Mouse (Mus musculus): ENCODE measurements around the gene Fgfr2. TPM values are rescaled to one million over a fixed set of nuclear protein-coding genes. Genes with fewer than 3 reads are reported as not detected.

The Fgfr2 gene
- polyA plus RNA-seq, 1 experiment from 2014 or later = 92.5 TPM

- H3K36me3 ChIP-seq = no peaks in the 10 kb centered on the region
- no peaks in the 10 kb centered on the region for H3K9me3 ChIP-seq
- H3K4me1 ChIP-seq (replicated peaks) = peaks cover 10% of the 10 kb centered on the region
- H3K27ac ChIP-seq = no peak overlapping the region
- no peak for DNase-seq (ENCODE audit: low spot score)
- no peaks in the 10 kb centered on the region for H3K27me3 ChIP-seq (ENCODE audit: insufficient read depth, poor library complexity, severe bottlenecking)
- H3K4me3 ChIP-seq = no peak overlapping the region
- WGBS = 72% methylated on average over 8 of the region's 8 CpGs
These were observed 2532.2 kb downstream of the Fgfr2 start for GRCm38 (mm10) chr7:130590845-130591437.

GRCm38 (mm10) chr7:130590081-130590828 lies 2532.9 kb downstream of the Fgfr2 start:
- no peak overlapping the region for H3K4me3 ChIP-seq
- no peaks in the 10 kb centered on the region for H3K36me3 ChIP-seq
- H3K4me1 ChIP-seq (replicated peaks) = peaks cover 10% of the 10 kb centered on the region
- 63% methylated on average over 13 of the region's 13 CpGs for WGBS
- no peaks in the 10 kb centered on the region for H3K9me3 ChIP-seq
- no peaks in the 10 kb centered on the region for H3K27me3 ChIP-seq (ENCODE audit: insufficient read depth, poor library complexity, severe bottlenecking)
- H3K27ac ChIP-seq = peak overlapping the region; percentile 14; the same call in 1 of the 2 replicates
- DNase-seq (ENCODE audit: low spot score) = no peak

GRCm38 (mm10) chr7:130586521-130587072 lies 2536.6 kb downstream of the Fgfr2 start:
- no peaks in the 10 kb centered on the region for H3K9me3 ChIP-seq
- no peak overlapping the region for H3K27ac ChIP-seq
- H3K36me3 ChIP-seq = no peaks in the 10 kb centered on the region
- 92% methylated on average over 2 of the region's 2 CpGs for WGBS
- no peak for DNase-seq (ENCODE audit: low spot score)
- H3K27me3 ChIP-seq (ENCODE audit: insufficient read depth, poor library complexity, severe bottlenecking) = no peaks in the 10 kb centered on the region
- peaks cover 7% of the 10 kb centered on the region; the same call in 1 of the 2 replicates for H3K4me1 ChIP-seq (replicated peaks)
- H3K4me3 ChIP-seq = no peak overlapping the region

- 91% methylated on average over 5 of the region's 5 CpGs for WGBS
These were observed 2544.5 kb downstream of the Fgfr2 start for GRCm38 (mm10) chr7:130578607-130579006.

GRCm38 (mm10) chr7:130578066-130578465 lies 2545.1 kb downstream of the Fgfr2 start:
- DNase-seq (ENCODE audit: low spot score) = no peak
- no peaks in the 10 kb centered on the region for H3K36me3 ChIP-seq
- no peak overlapping the region for H3K27ac ChIP-seq
- H3K9me3 ChIP-seq = no peaks in the 10 kb centered on the region
- 95% methylated on average over 2 of the region's 2 CpGs for WGBS
- H3K4me3 ChIP-seq = no peak overlapping the region
- peaks cover 13% of the 10 kb centered on the region for H3K4me1 ChIP-seq (replicated peaks)
- H3K27me3 ChIP-seq (ENCODE audit: insufficient read depth, poor library complexity, severe bottlenecking) = peaks cover 4% of the 10 kb centered on the region; the same call in 1 of the 2 replicates

More at GRCm38 (mm10) chr7:130578607-130579006, 2544.5 kb downstream of the Fgfr2 start:
- H3K9me3 ChIP-seq = no peaks in the 10 kb centered on the region
- no peaks in the 10 kb centered on the region for H3K36me3 ChIP-seq
- peaks cover 4% of the 10 kb centered on the region; the same call in 1 of the 2 replicates for H3K27me3 ChIP-seq (ENCODE audit: insufficient read depth, poor library complexity, severe bottlenecking)
- no peak overlapping the region for H3K4me3 ChIP-seq
- H3K4me1 ChIP-seq (replicated peaks) = peaks cover 13% of the 10 kb centered on the region
- no peak for DNase-seq (ENCODE audit: low spot score)
- H3K27ac ChIP-seq = no peak overlapping the region

- H3K27me3 ChIP-seq (ENCODE audit: insufficient read depth, poor library complexity, severe bottlenecking) = peaks cover 4% of the 10 kb centered on the region; the same call in 1 of the 2 replicates
- H3K27ac ChIP-seq = no peak within 1 kb of the TSS
- 50% methylated on average over 15 of the region's 15 CpGs for WGBS
- no peaks in the 10 kb centered on the region for H3K36me3 ChIP-seq
- H3K9me3 ChIP-seq = no peaks in the 10 kb centered on the region
- peaks cover 13% of the 10 kb centered on the region for H3K4me1 ChIP-seq (replicated peaks)
- peak within 1 kb of the TSS; percentile 18; the same call in 1 of the 2 replicates for H3K4me3 ChIP-seq
- no peak for DNase-seq (ENCODE audit: low spot score)
These were observed 2545.7 kb downstream of the Fgfr2 start, which contains the start of gene Tacc2 for GRCm38 (mm10) chr7:130577388-130578003. Tacc2 (plus strand) TSS chr7:130577438.

- peaks cover 4% of the 10 kb centered on the region; the same call in 1 of the 2 replicates for H3K27me3 ChIP-seq (ENCODE audit: insufficient read depth, poor library complexity, severe bottlenecking)
- 36% methylated on average over 10 of the region's 10 CpGs for WGBS
- no peak overlapping the region for H3K27ac ChIP-seq
- DNase-seq (ENCODE audit: low spot score) = no peak
- peak overlapping the region; percentile 18; the same call in 1 of the 2 replicates for H3K4me3 ChIP-seq
- H3K4me1 ChIP-seq (replicated peaks) = peaks cover 13% of the 10 kb centered on the region
- no peaks in the 10 kb centered on the region for H3K36me3 ChIP-seq
- no peaks in the 10 kb centered on the region for H3K9me3 ChIP-seq
These were observed 2546.2 kb downstream of the Fgfr2 start for GRCm38 (mm10) chr7:130576981-130577380.

- no peak for DNase-seq (ENCODE audit: low spot score)
These were observed 2548.7 kb downstream of the Fgfr2 start for GRCm38 (mm10) chr7:130574211-130574991.

GRCm38 (mm10) chr7:130573746-130574145 lies 2549.4 kb downstream of the Fgfr2 start:
- Histone ChIP-seq H3K9me3 (no peaks in the 10 kb centered on the region), H3K4me3 (no peak overlapping the region), H3K4me1 (replicated peaks) (peaks cover 30% of the 10 kb centered on the region), H3K27me3 (ENCODE audit: insufficient read depth, poor library complexity, severe bottlenecking) (peaks cover 4% of the 10 kb centered on the region; the same call in 1 of the 2 replicates), H3K27ac (no peak overlapping the region), H3K36me3 (no peaks in the 10 kb centered on the region)
- 96% methylated on average over 10 of the region's 10 CpGs for WGBS
- DNase-seq (ENCODE audit: low spot score) = no peak

More at GRCm38 (mm10) chr7:130574211-130574991, 2548.7 kb downstream of the Fgfr2 start:
- Histone ChIP-seq H3K9me3 (no peaks in the 10 kb centered on the region), H3K27ac (no peak overlapping the region), H3K4me3 (no peak overlapping the region), H3K27me3 (ENCODE audit: insufficient read depth, poor library complexity, severe bottlenecking) (peaks cover 4% of the 10 kb centered on the region; the same call in 1 of the 2 replicates), H3K4me1 (replicated peaks) (peaks cover 24% of the 10 kb centered on the region), H3K36me3 (no peaks in the 10 kb centered on the region)
- 71% methylated on average over 13 of the region's 13 CpGs for WGBS

GRCm38 (mm10) chr7:130572821-130573220 lies 2550.3 kb downstream of the Fgfr2 start, which contains the start of gene Nsmce4a:
Nsmce4a (minus strand) TSS chr7:130573118.
- H3K4me3 ChIP-seq = no peak within 1 kb of the TSS
- peaks cover 30% of the 10 kb centered on the region for H3K4me1 ChIP-seq (replicated peaks)
- WGBS = 83% methylated on average over 11 of the region's 11 CpGs
- H3K36me3 ChIP-seq = no peaks in the 10 kb centered on the region
- H3K27ac ChIP-seq = no peak within 1 kb of the TSS
- H3K9me3 ChIP-seq = no peaks in the 10 kb centered on the region
- peaks cover 4% of the 10 kb centered on the region; the same call in 1 of the 2 replicates for H3K27me3 ChIP-seq (ENCODE audit: insufficient read depth, poor library complexity, severe bottlenecking)
- DNase-seq (ENCODE audit: low spot score) = no peak

GRCm38 (mm10) chr7:130570472-130570871 lies 2552.7 kb downstream of the Fgfr2 start:
- H3K27me3 ChIP-seq (ENCODE audit: insufficient read depth, poor library complexity, severe bottlenecking) = no peaks in the 10 kb centered on the region
- 66% methylated on average over 7 of the region's 7 CpGs for WGBS
- no peak overlapping the region for H3K4me3 ChIP-seq
- DNase-seq (ENCODE audit: low spot score) = no peak
- no peaks in the 10 kb centered on the region for H3K9me3 ChIP-seq
- H3K4me1 ChIP-seq (replicated peaks) = peaks cover 28% of the 10 kb centered on the region
- H3K36me3 ChIP-seq = no peaks in the 10 kb centered on the region
- H3K27ac ChIP-seq = peak overlapping the region; percentile 54; the same call in 1 of the 2 replicates

Measured in hindbrain, embryonic 10.5 days (tissue).